Mouse (Mus musculus) heart, postnatal 25 days (tissue): ENCODE data around the gene Uncx. TPM values are rescaled to one million over a fixed set of nuclear protein-coding genes. Genes with fewer than 3 reads are reported as not detected.

Source experiments
- DNase-seq: peaks from one replicate; pipeline ENCODE4 v3.0.0; 2022; ENCODE audit warnings: low spot score
- intact Hi-C: fragments of 180-260 bp; cut with DNase I; formaldehyde crosslinking; loops from one replicate; pipeline ENCODE4 v1.15.1; 2025
- total RNA-seq, 2 experiments: library from RNA; stranded (reverse); gene quantifications; 2 replicates each; pipeline ENCODE4 v1.2.3; 2021

Gene Uncx
- total RNA-seq, 2 experiments from 2014 or later = not detected

GRCm38 (mm10) chr5:139592850-139593249 lies 49.6 kb downstream of the Uncx start:
- no peak for DNase-seq
- intact Hi-C loops = no loop called here

- intact Hi-C loops = no loop called here
Observed at GRCm38 (mm10) chr5:139593746-139594145, 50.5 kb downstream of the Uncx start.

GRCm38 (mm10) chr5:139595001-139595400 lies 51.7 kb downstream of the Uncx start:
- DNase-seq = no peak
- intact Hi-C loops = no loop called here

More at GRCm38 (mm10) chr5:139593746-139594145, 50.5 kb downstream of the Uncx start:
- DNase-seq = no peak

Other genes starting within 250 kb of the Uncx start
- 1 to 10 TPM; 1.4 to 1.5 TPM for gene Adap1, start 217.9 kb upstream of the Uncx start, total RNA-seq
- gene Cox19, start 192.1 kb upstream of the Uncx start, total RNA-seq = 10 to 100 TPM; 82.2 to 91.1 TPM
- gene Cyp2w1, start 190.9 kb upstream of the Uncx start, total RNA-seq = not detected
- gene Gpr146, start 165.8 kb upstream of the Uncx start, total RNA-seq = 10 to 100 TPM; 35.3 to 58.5 TPM
- gene C130050O18Rik, start 138.2 kb upstream of the Uncx start, total RNA-seq = under 1 TPM; 0.70 to 0.78 TPM
- gene Gper1, start 120.3 kb upstream of the Uncx start, total RNA-seq = 1 to 10 TPM; 1.3 to 2.1 TPM
- 1 to 10 TPM; 5.0 to 5.3 TPM for gene 3110082I17Rik, start 83.0 kb upstream of the Uncx start, total RNA-seq
- 10 to 100 TPM; 15.1 to 16.5 TPM for gene Zfand2a, start 58.9 kb upstream of the Uncx start, total RNA-seq
- 1 to 10 TPM; 2.7 to 3.2 TPM for gene Micall2, start 192.8 kb downstream of the Uncx start, total RNA-seq
- gene Ints1, start 232.2 kb downstream of the Uncx start, total RNA-seq = 10 to 100 TPM; 43.3 to 47.3 TPM
- gene Mafk, start 248.0 kb downstream of the Uncx start, total RNA-seq = 10 to 100 TPM; 30.2 to 30.9 TPM